Mouse (Mus musculus) embryonic fibroblast, embryonic 13.5 days (primary cell): ENCODE results near the gene Sox8. TPM values are rescaled to one million over a fixed set of nuclear protein-coding genes. Genes with fewer than 3 reads are reported as not detected.
A peak's percentile ranks its signal among the peaks of the same experiment; 100 is the strongest.

Experiments
- H3K27ac ChIP-seq: 2 replicates; pipeline ENCODE4 v1.5.1; 2012; ENCODE audit warnings: low read length, control low read depth, inconsistent platforms; ENCODE audit not compliant: insufficient read depth
- H3K4me1 ChIP-seq: 2 replicates; pipeline ENCODE4 v1.6.1; 2011; ENCODE audit warnings: low read length; ENCODE audit not compliant: control insufficient read depth, insufficient read depth
- H3K4me3 ChIP-seq: 2 replicates; pipeline ENCODE4 v1.5.1; 2011; ENCODE audit warnings: mild to moderate bottlenecking, control low read depth, low read length; ENCODE audit not compliant: insufficient read depth
- CTCF ChIP-seq: IDR thresholded peaks from 2 replicates; pipeline ENCODE4 v1.5.1; 2011; ENCODE audit warnings: mild to moderate bottlenecking, control low read depth, low read length, moderate library complexity, borderline replicate concordance; ENCODE audit not compliant: insufficient read depth
- POLR2A ChIP-seq: IDR thresholded peaks from 2 replicates; pipeline ENCODE4 v1.6.1; 2011; ENCODE audit warnings: low read depth, mild to moderate bottlenecking, control low read depth, low read length, moderate library complexity
- polyA plus RNA-seq: library from polyadenylated mRNA; stranded (reverse); fragments of >200 nt; gene quantifications from 2 replicates; pipeline ENCODE4 v1.2.4, GENCODE M21; 2011; ENCODE audit warnings: low read depth; ENCODE audit not compliant: missing spikeins, insufficient read length

Sox8 gene
- polyA plus RNA-seq, 1 experiment = 0.28 TPM

GRCm38 (mm10) chr17:25583099-25583498 lies 12.6 kb upstream of the Sox8 start:
- 0 out of 2 replicates have a peak, but pooled peaks cover 2% of the 10 kb centered on the region for H3K4me1 ChIP-seq
- TF ChIP-seq POLR2A = no peak
- TF ChIP-seq CTCF = no peak
- no peak overlapping the region for H3K27ac ChIP-seq
- no peak overlapping the region for H3K4me3 ChIP-seq

DNA sequence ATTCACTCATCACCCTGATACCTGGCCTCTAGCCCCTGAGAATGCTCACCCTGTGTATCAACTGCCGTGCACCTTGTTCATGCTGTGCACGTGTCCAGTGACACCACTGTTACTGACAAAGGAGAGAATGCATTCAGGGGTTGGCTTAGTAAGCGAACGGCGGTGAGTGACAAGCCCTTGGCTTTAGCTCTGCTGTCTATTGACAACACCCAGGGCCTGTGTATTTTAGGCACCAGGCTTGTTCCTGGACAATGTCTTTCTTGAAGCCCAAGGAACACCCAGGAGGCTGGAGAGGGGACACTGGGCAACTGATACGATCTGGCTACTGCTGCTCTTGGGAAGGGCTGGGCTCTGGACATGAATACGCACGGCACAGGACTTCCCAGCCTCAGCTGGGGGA lies 11.6 kb upstream of the Sox8 start:
- H3K4me1 ChIP-seq = 0 out of 2 replicates have a peak, but pooled peaks cover 2% of the 10 kb centered on the region
- TF ChIP-seq POLR2A (no peak), CTCF (no peak)
- H3K4me3 ChIP-seq = no peak overlapping the region
- H3K27ac ChIP-seq = no peak overlapping the region

DNA sequence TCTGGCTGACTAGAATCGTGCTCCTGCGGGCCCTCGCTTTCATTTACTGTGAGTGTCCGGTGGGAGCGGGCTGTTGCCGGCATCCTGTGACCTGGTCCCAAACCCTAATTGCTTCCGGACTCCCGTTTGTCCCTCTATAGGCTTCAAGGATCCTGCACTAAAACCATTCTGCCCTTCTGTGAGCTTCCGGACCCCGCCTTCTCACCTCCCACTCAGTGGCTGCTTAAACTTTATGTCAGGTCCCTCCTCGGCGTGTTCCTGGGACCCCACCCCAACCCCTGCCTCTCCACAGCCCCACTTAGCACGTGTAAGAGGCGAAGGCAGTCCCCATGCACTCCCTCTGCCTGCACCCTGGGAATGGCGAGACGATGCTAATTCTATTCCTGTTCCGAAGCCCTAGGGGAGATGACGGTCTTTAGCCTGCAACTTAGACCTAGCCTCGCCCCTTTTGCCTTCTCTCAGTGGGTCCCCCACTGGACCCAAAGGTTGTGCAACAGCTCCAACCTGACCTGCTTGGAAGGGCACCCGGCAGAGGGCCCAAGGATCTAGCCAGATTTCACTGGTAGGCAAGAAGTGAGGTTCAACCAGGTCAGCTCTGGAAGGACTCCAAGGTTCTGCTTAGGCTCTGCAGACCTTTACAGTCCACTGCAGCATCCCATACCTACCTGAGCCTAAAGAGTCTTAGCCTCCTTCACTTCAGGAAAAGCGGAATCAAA lies 9.0 kb upstream of the Sox8 start:
- H3K4me1 ChIP-seq = 0 out of 2 replicates have a peak, but pooled peaks cover 2% of the 10 kb centered on the region
- TF ChIP-seq CTCF (no peak), POLR2A (no peak)
- no peak overlapping the region for H3K27ac ChIP-seq
- peak overlapping the region; percentile 81 for H3K4me3 ChIP-seq

- Histone ChIP-seq H3K27ac (no peak within 1 kb of the TSS), H3K4me3 (peak within 1 kb of the TSS; percentile 81), H3K4me1 (0 out of 2 replicates have a peak, but pooled peaks cover 2% of the 10 kb centered on the region)
- TF ChIP-seq CTCF = no peak
- peak; percentile 93 for TF ChIP-seq POLR2A
Observed at GRCm38 (mm10) chr17:25578920-25579319, 8.4 kb upstream of the Sox8 start, which contains the start of gene Lmf1. Gene Lmf1, plus strand, starts transcription at chr17:25579085.

- H3K27ac ChIP-seq = no peak overlapping the region
- H3K4me3 ChIP-seq = no peak overlapping the region
- TF ChIP-seq POLR2A (no peak), CTCF (no peak)
- 0 out of 2 replicates have a peak, but pooled peaks cover 2% of the 10 kb centered on the region for H3K4me1 ChIP-seq
Observed at GRCm38 (mm10) chr17:25577702-25578101, 7.2 kb upstream of the Sox8 start.

DNA sequence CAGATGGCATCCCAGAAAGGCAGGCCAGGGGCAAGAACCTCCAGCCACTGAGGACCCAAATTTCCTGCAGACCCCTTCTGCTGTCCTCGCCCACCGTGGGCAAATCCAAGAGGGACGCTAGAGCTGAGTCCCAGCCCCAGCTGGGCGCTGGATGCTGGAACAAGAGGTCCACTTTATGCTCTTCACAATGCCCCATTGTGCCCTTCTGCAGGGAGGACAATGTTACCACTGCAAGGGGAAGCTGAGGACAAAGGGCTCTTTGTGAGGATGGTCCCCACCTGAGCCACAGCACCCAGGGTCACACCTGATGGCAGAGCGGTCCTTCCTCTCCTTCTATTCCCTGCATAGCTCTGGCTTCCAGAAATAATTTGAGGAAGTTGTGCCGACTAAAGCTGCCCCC lies 6.8 kb upstream of the Sox8 start:
- Histone ChIP-seq H3K4me3 (no peak overlapping the region), H3K4me1 (0 out of 2 replicates have a peak, but pooled peaks cover 2% of the 10 kb centered on the region), H3K27ac (no peak overlapping the region)
- no peak for TF ChIP-seq CTCF
- no peak for TF ChIP-seq POLR2A

DNA sequence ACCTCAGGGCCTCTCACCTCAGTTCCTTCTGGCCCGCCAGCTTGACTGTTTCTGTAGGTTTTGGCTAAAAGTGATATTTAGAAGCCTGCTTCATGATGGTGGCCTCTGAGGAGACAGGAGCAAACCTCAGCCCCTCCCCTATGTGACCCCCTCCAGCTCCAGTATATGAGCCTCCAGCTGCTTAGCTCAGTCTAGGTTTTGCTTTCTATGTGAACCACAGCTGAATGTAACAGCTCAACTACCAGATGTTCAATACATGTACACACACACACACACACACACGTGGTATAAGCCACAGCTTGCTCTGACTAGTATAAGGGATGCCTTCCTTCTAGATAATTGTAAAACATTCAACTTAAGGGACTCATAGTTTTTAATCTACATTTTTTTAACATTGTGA lies 5.5 kb upstream of the Sox8 start:
- Histone ChIP-seq H3K27ac (no peak overlapping the region), H3K4me3 (no peak overlapping the region), H3K4me1 (0 out of 2 replicates have a peak, but pooled peaks cover 2% of the 10 kb centered on the region)
- TF ChIP-seq POLR2A = no peak
- no peak for TF ChIP-seq CTCF

DNA sequence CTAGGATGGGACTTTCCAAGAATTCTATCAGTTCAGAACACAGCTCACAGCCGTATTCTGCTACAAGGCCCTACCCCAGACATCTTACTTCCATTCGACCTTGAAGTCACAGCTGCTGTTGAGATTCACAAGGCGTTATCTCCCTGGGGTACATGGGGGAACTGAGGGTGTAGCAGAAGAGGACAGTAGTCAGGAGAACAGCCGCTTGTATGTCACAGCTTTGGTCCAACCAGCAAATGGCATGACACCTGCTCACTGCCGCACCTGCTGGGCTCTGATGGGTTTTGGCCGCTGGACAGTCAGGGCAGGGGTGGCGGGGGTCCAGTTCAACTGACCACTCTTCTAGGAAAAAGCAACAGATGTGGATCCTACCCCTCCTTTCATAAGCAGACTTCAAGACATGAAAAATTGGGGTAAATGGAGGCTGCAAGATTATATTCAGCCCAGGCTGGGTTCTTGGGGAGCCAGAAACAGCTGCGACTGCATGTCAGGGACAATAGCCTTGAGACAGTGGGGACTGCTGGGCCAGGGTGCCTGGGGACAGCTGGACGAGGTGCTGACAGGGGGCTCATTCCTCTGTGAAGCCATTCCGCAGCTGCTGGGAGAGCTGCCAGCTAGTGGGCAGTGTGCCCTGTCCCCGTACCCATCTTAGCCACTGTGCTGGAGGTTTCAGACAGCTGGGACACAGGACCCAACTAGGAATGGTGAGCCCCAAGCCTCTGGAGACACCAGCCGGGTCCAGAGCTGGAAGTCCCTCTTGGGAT lies 4.9 kb upstream of the Sox8 start:
- Histone ChIP-seq H3K4me1 (0 out of 2 replicates have a peak, but pooled peaks cover 2% of the 10 kb centered on the region), H3K27ac (no peak overlapping the region), H3K4me3 (no peak overlapping the region)
- TF ChIP-seq CTCF = no peak
- TF ChIP-seq POLR2A = no peak

- TF ChIP-seq POLR2A (no peak), CTCF (no peak)
- Histone ChIP-seq H3K4me3 (peak overlapping the region; percentile 45), H3K4me1 (no peaks in the 10 kb centered on the region), H3K27ac (no peak overlapping the region)
Observed at GRCm38 (mm10) chr17:25571453-25571820, 951 bp upstream of the Sox8 start.
